Mouse (Mus musculus): Measurements from ENCODE around the gene Hipk4.
A peak's percentile ranks its signal among the peaks of the same experiment; 100 is the strongest.

Gene Hipk4

GRCm38 (mm10) chr7:27541431-27541830, 18.4 kb downstream of the Hipk4 start:
- no peak for DNase-seq

- DNase-seq: no peak
Measured at GRCm38 (mm10) chr7:27541922-27542321, 18.9 kb downstream of the Hipk4 start.

GRCm38 (mm10) chr7:27542392-27543033, 19.4 kb downstream of the Hipk4 start:
- peak; percentile 77 for DNase-seq

- no peak for DNase-seq
Measured at GRCm38 (mm10) chr7:27543065-27543464, 20.0 kb downstream of the Hipk4 start.

- DNase-seq: no peak
Measured at GRCm38 (mm10) chr7:27543851-27544250, 20.8 kb downstream of the Hipk4 start.

- no peak for DNase-seq
Measured at GRCm38 (mm10) chr7:27544675-27545370, 21.8 kb downstream of the Hipk4 start.

GRCm38 (mm10) chr7:27549597-27549996, 26.5 kb downstream of the Hipk4 start:
- DNase-seq: peak; percentile 27

GRCm38 (mm10) chr7:27552070-27552469, 29.0 kb downstream of the Hipk4 start:
- no peak for DNase-seq

GRCm38 (mm10) chr7:27552931-27553513, 30.0 kb downstream of the Hipk4 start, which contains the start of the genes Pld3 and 2310022A10Rik:
Gene Pld3, minus strand, starts transcription at chr7:27553218.
Gene 2310022A10Rik, plus strand, starts transcription at chr7:27553233.
- DNase-seq: peak; percentile 99

GRCm38 (mm10) chr7:27560291-27560887, 37.3 kb downstream of the Hipk4 start:
- DNase-seq: no peak

GRCm38 (mm10) chr7:27560978-27561377, 37.9 kb downstream of the Hipk4 start:
- DNase-seq: no peak

GRCm38 (mm10) chr7:27569580-27570224, 46.6 kb downstream of the Hipk4 start:
- DNase-seq: no peak

- DNase-seq: no peak
Measured at GRCm38 (mm10) chr7:27572133-27572532, 49.1 kb downstream of the Hipk4 start.

- DNase-seq: no peak
Measured at GRCm38 (mm10) chr7:27574124-27574880, 51.2 kb downstream of the Hipk4 start.

GRCm38 (mm10) chr7:27576914-27577313, 53.8 kb downstream of the Hipk4 start:
- peak; percentile 58 for DNase-seq

- no peak for DNase-seq
Measured at GRCm38 (mm10) chr7:27577589-27577988, 54.5 kb downstream of the Hipk4 start.

GRCm38 (mm10) chr7:27578465-27578864, 55.4 kb downstream of the Hipk4 start:
- no peak for DNase-seq

GRCm38 (mm10) chr7:27580380-27581174, 57.5 kb downstream of the Hipk4 start:
- DNase-seq: no peak

All from kidney, adult 9 months (tissue).